In genomic region chr1:154729269-154729980, GRCm38 (mm10) we compare ENCODE assay signal across 8 mouse cellular contexts.
DNase-seq lines count a peak whose midpoint lies in the region; ATAC-seq and TF ChIP-seq lines count a peak whose summit lies in the region.

No protein-coding gene starts in this region.

- no peaks in the 10 kb centered on the region for H3K36me3 ChIP-seq in intestine, embryonic 14.5 days (ENCODE audit: control insufficient read depth, insufficient read depth, low read length)
- no peaks in the 10 kb centered on the region for H3K36me3 ChIP-seq in intestine, embryonic 15.5 days
- H3K36me3 ChIP-seq in splenic B cell, adult 2 months (ENCODE audit: control insufficient read depth, insufficient read depth, low read length, poor library complexity, severe bottlenecking), result 0 out of 2 replicates have a peak, but pooled peaks cover 3% of the 10 kb centered on the region

- H3K9ac ChIP-seq in intestine, embryonic 14.5 days (ENCODE audit: low read length), result no peak overlapping the region
- no peak overlapping the region for H3K9ac ChIP-seq in intestine, embryonic 15.5 days

- H3K9me3 ChIP-seq in intestine, embryonic 14.5 days (ENCODE audit: control insufficient read depth, low read length), result no peaks in the 10 kb centered on the region
- H3K9me3 ChIP-seq in intestine, embryonic 15.5 days, result no peaks in the 10 kb centered on the region

- no peak for TF ChIP-seq POLR2A in cortical plate, adult 2 months (IDR thresholded peaks at IDR 0.05; ENCODE audit: extremely low read depth, insufficient read depth, low read length)

- peak; percentile 93 for TF ChIP-seq CTCF in cortical plate, adult 2 months (IDR thresholded peaks at IDR 0.05; ENCODE audit: extremely low read depth, insufficient read depth, low read length)

- peak; percentile 85 for DNase-seq in intestine, embryonic 14.5 days (ENCODE audit: low spot score)
- peak; percentile 59 for DNase-seq in adrenal gland, adult 2 months
- DNase-seq in gastrocnemius, postnatal 10 days, result peak; percentile 76
- peak; percentile 83 for DNase-seq in layer of hippocampus, adult 9-10 months (ENCODE audit: low spot score)
- peak; percentile 81 for DNase-seq in lung, postnatal 36 days
- peak; percentile 74 for DNase-seq in splenic B cell, adult 2 months (ENCODE audit: low read depth, low spot score)

- ATAC-seq in intestine, embryonic 14.5 days (replicated peaks; ENCODE audit: low FRiP score, low TSS enrichment, low read depth), result no peak
- no peak for ATAC-seq in intestine, embryonic 15.5 days

- no peaks in the 10 kb centered on the region for H3K4me1 ChIP-seq in intestine, embryonic 14.5 days (replicated peaks; ENCODE audit: control insufficient read depth, insufficient read depth, low read length)
- H3K4me1 ChIP-seq in intestine, embryonic 15.5 days (replicated peaks), result peaks cover 6% of the 10 kb centered on the region; the same call in 1 of the 2 replicates
- H3K4me1 ChIP-seq in cortical plate, adult 2 months (ENCODE audit: control insufficient read depth, insufficient read depth, low read length), result no peaks in the 10 kb centered on the region

- WGBS in intestine, embryonic 14.5 days, result 58% methylated on average over 6 of the region's 6 CpGs
- 56% methylated on average over 6 of the region's 6 CpGs for WGBS in intestine, embryonic 15.5 days

- H3K4me2 ChIP-seq in intestine, embryonic 14.5 days (ENCODE audit: low read length), result no peak overlapping the region
- H3K4me2 ChIP-seq in intestine, embryonic 15.5 days (replicated peaks), result no peak overlapping the region

- H3K27ac ChIP-seq in intestine, embryonic 14.5 days (ENCODE audit: low read depth), result no peak overlapping the region
- H3K27ac ChIP-seq in intestine, embryonic 15.5 days, result no peak overlapping the region
- no peak overlapping the region for H3K27ac ChIP-seq in cortical plate, adult 2 months (ENCODE audit: insufficient read depth, low read length)

- H3K4me3 ChIP-seq in intestine, embryonic 14.5 days (ENCODE audit: low read depth, low read length), result no peak overlapping the region
- H3K4me3 ChIP-seq in intestine, embryonic 15.5 days (replicated peaks), result no peak overlapping the region
- no peak overlapping the region for H3K4me3 ChIP-seq in cortical plate, adult 2 months (ENCODE audit: insufficient read depth, low read length)

- peaks cover 56% of the 10 kb centered on the region for H3K27me3 ChIP-seq in intestine, embryonic 14.5 days (replicated peaks; ENCODE audit: control insufficient read depth, insufficient read depth, low read length)
- peaks cover 39% of the 10 kb centered on the region for H3K27me3 ChIP-seq in intestine, embryonic 15.5 days (replicated peaks)
- no peaks in the 10 kb centered on the region for H3K27me3 ChIP-seq in splenic B cell, adult 2 months (ENCODE audit: control insufficient read depth, insufficient read depth, low read length, poor library complexity, severe bottlenecking)
